ENCODE assay signal across 8 mouse cellular contexts in genomic region chr14:40967598-40967900, GRCm38 (mm10). TPM values are rescaled to one million over a fixed set of nuclear protein-coding genes. Genes with fewer than 3 reads are reported as not detected.
A peak's percentile ranks its signal among the peaks of the same experiment; 100 is the strongest.
DNase-seq lines count a peak whose midpoint lies in the region; ATAC-seq and TF ChIP-seq lines count a peak whose summit lies in the region.

No protein-coding gene starts in this region.

- WGBS in spleen, adult 2 months: 11% methylated on average over 6 of the region's 6 CpGs
- 8% methylated on average over 6 of the region's 6 CpGs for WGBS in liver, embryonic 11.5 days
- 12% methylated on average over 6 of the region's 6 CpGs for WGBS in stomach, postnatal 0 days

- no peak for TF ChIP-seq POLR2A in spleen, adult 2 months (IDR thresholded peaks at IDR 0.05; ENCODE audit: low read depth, low read length)

- DNase-seq in gastrocnemius, adult 2 months: no peak
- no peak for DNase-seq in gastrocnemius, postnatal 10 days
- DNase-seq in spleen, adult 2 months (ENCODE audit: low read depth in 1 of 2, low spot score in 2 of 2): no peak
- no peak for DNase-seq in spleen, postnatal 4 days (ENCODE audit: low spot score in 2 of 2)
- no peak for DNase-seq in liver, embryonic 11.5 days (ENCODE audit: low spot score)
- DNase-seq in stomach, postnatal 0 days (ENCODE audit: low spot score): no peak
- DNase-seq in adipocyte (ENCODE audit: low spot score): no peak
- DNase-seq in urinary bladder, postnatal 25 days (ENCODE audit: low spot score): no peak

- H3K9me3 ChIP-seq in liver, embryonic 11.5 days (ENCODE audit: control insufficient read depth, low read length): no peaks in the 10 kb centered on the region
- no peaks in the 10 kb centered on the region for H3K9me3 ChIP-seq in stomach, postnatal 0 days (ENCODE audit: control insufficient read depth, low read length)

- H3K9ac ChIP-seq in liver, embryonic 11.5 days (ENCODE audit: low read depth, low read length): peak overlapping the region; percentile 18; the same call in 1 of the 2 replicates
- peak overlapping the region; percentile 62; the same call in 1 of the 2 replicates for H3K9ac ChIP-seq in stomach, postnatal 0 days (ENCODE audit: low read length)

- H3K4me3 ChIP-seq in gastrocnemius, adult 2 months: peak overlapping the region; percentile 99
- peak overlapping the region; percentile 63 for H3K4me3 ChIP-seq in spleen, adult 2 months (ENCODE audit: extremely low read depth, insufficient read depth, insufficient read length)
- peak overlapping the region; percentile 70 for H3K4me3 ChIP-seq in liver, embryonic 11.5 days (ENCODE audit: low read depth, low read length)
- H3K4me3 ChIP-seq in stomach, postnatal 0 days (ENCODE audit: low read depth, low read length): peak overlapping the region; percentile 93

- TF ChIP-seq EP300 in stomach, postnatal 0 days (optimal IDR thresholded peaks at IDR 0.05): no peak

- TF ChIP-seq CTCF in gastrocnemius, adult 2 months (IDR thresholded peaks at IDR 0.05): no peak
- no peak for TF ChIP-seq CTCF in spleen, adult 2 months (IDR thresholded peaks at IDR 0.05; ENCODE audit: extremely low read depth, insufficient read depth, insufficient read length, insufficient replicate concordance)
- TF ChIP-seq CTCF in stomach, postnatal 0 days (IDR thresholded peaks at IDR 0.05; ENCODE audit: low read depth): no peak

- H3K4me2 ChIP-seq in liver, embryonic 11.5 days: peak overlapping the region; percentile 73
- H3K4me2 ChIP-seq in stomach, postnatal 0 days (replicated peaks; ENCODE audit: low read depth): peak overlapping the region; percentile 68

- no peak for ATAC-seq in liver, embryonic 11.5 days (replicated peaks; ENCODE audit: low FRiP score)
- no peak for ATAC-seq in stomach, postnatal 0 days (ENCODE audit: low FRiP score, low TSS enrichment)

- H3K27ac ChIP-seq in gastrocnemius, adult 2 months: peak overlapping the region; percentile 93
- H3K27ac ChIP-seq in spleen, adult 2 months (ENCODE audit: insufficient read depth, low read length): peak overlapping the region; percentile 69; the same call in 1 of the 2 replicates
- H3K27ac ChIP-seq in liver, embryonic 11.5 days (ENCODE audit: low read depth, low read length): no peak overlapping the region
- peak overlapping the region; percentile 86 for H3K27ac ChIP-seq in stomach, postnatal 0 days (replicated peaks)

- peaks cover 24% of the 10 kb centered on the region for H3K4me1 ChIP-seq in spleen, adult 2 months (ENCODE audit: control insufficient read depth, insufficient read depth, insufficient read length)
- H3K4me1 ChIP-seq in liver, embryonic 11.5 days (replicated peaks; ENCODE audit: control insufficient read depth, insufficient read depth, low read length): peaks cover 30% of the 10 kb centered on the region
- peaks cover 9% of the 10 kb centered on the region for H3K4me1 ChIP-seq in stomach, postnatal 0 days (replicated peaks; ENCODE audit: control insufficient read depth, insufficient read depth)

- intact Hi-C loops in gastrocnemius, adult 2 months (cut with DNase I): no loop called here

- no peaks in the 10 kb centered on the region for H3K27me3 ChIP-seq in spleen, adult 2 months (ENCODE audit: control insufficient read depth, insufficient read depth, low read length)
- no peaks in the 10 kb centered on the region for H3K27me3 ChIP-seq in liver, embryonic 11.5 days (replicated peaks; ENCODE audit: control insufficient read depth, insufficient read depth, low read length)
- no peaks in the 10 kb centered on the region for H3K27me3 ChIP-seq in stomach, postnatal 0 days (ENCODE audit: control insufficient read depth, insufficient read depth, low read length)

- H3K36me3 ChIP-seq in spleen, adult 2 months (ENCODE audit: control insufficient read depth, insufficient read depth, low read length): no peaks in the 10 kb centered on the region
- H3K36me3 ChIP-seq in liver, embryonic 11.5 days (ENCODE audit: control insufficient read depth, insufficient read depth, low read length): no peaks in the 10 kb centered on the region
- no peaks in the 10 kb centered on the region for H3K36me3 ChIP-seq in stomach, postnatal 0 days (ENCODE audit: control insufficient read depth, insufficient read depth, low read length)

RNA-seq across cellular contexts. Expression of gene Tspan14, which starts 0.9 kb away (rescaled TPM):
- total RNA-seq in gastrocnemius, adult 2 months (2021): 10 to 100 TPM; 11.0 to 16.8 TPM
- total RNA-seq in gastrocnemius, postnatal 10 days (2021): 10 to 100 TPM; 17.2 to 19.1 TPM
- 60.0 and 65.4 TPM in 2 replicates for polyA plus RNA-seq in spleen, adult 2 months (2012; rRNA removed)
- polyA plus RNA-seq in liver, embryonic 11.5 days (2014; fragmentation: Nextera tagmentation; extraction: Ambion mirVana): 65.3 and 68.1 TPM in 2 replicates
- polyA plus RNA-seq in stomach, postnatal 0 days (2015; fragmentation: Nextera tagmentation; extraction: Ambion mirVana): 38.1 and 38.8 TPM in 2 replicates

RNA-seq across cellular contexts. Expression of gene Fam213a, which starts 46.0 kb away (rescaled TPM):
- 10 to 100 TPM; 21.9 to 28.6 TPM for total RNA-seq in gastrocnemius, adult 2 months (2021)
- 10 to 100 TPM in 1 of 2 experiments, 1 to 10 TPM in 1; 7.2 to 11.0 TPM for total RNA-seq in gastrocnemius, postnatal 10 days (2021)
- 10.5 and 22.1 TPM in 2 replicates for polyA plus RNA-seq in spleen, adult 2 months (2012; rRNA removed)
- 78.2 and 84.8 TPM in 2 replicates for polyA plus RNA-seq in liver, embryonic 11.5 days (2014; fragmentation: Nextera tagmentation; extraction: Ambion mirVana)
- polyA plus RNA-seq in stomach, postnatal 0 days (2015; fragmentation: Nextera tagmentation; extraction: Ambion mirVana): 32.4 and 34.5 TPM in 2 replicates
